Mouse (Mus musculus) c-Kit-negative CD71-positive TER-119-positive erythroid progenitor cells, embryonic 14.5 days (primary cell): ENCODE results near the gene Tbc1d9b.
"Not testable (repeated sequence)": the region's sequence is repeated elsewhere in the genome, so short reads cannot be mapped to it uniquely, and the experiment has no call there.

Experiments
- DNase-seq: peaks from one replicate; pipeline ENCODE4 v3.0.0-alpha.2; 2013; ENCODE audit warnings: low read depth, low spot score

Gene Tbc1d9b

GRCm38 (mm10) chr11:50130811-50131766, at the start of gene Tbc1d9b:
Gene Tbc1d9b, plus strand, starts transcription at chr11:50131396.
- DNase-seq: peak; percentile 84

DNA sequence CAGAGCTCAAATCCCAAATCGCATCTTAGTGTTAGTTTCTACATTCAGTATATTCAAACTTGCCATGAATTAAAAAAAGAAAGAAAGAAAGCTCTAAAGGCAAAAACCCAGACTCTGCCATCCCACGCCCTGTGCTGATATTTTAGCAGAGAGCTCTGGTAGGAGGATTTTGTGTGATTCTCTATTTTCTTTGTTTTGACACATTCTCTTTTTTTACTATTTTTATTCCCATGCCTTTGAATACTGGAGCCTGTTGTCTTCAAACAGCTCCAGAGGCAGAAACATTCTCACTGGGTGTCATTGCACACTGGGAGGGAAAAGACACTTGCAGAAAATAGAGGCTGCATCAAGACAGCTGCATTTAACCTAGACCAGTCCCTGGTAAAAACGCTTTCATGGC, 45.0 kb upstream of the Tbc1d9b start:
- no peak for DNase-seq

GRCm38 (mm10) chr11:50089840-50090239, 41.4 kb upstream of the Tbc1d9b start:
- DNase-seq: no peak

GRCm38 (mm10) chr11:50090982-50091675, 40.1 kb upstream of the Tbc1d9b start:
- no peak for DNase-seq

DNA sequence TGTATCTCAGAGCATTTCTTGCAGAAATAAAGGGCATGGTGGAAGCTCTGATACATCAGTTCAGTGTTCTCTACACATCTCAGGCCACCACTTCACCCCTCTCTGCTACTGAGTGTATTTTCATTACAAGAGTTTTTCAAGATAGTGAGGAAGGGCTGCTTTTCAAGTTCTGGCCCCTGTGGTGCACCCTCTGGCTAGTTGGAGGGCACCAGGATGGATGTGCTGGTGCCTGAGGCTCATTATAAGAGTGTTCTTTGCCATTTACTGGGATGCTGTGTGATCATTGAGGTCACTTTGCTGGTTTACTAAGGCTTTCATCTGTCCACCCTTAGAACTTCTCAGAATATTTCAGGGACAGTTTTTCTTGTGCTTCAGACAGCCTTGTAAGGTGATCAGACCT, 39.5 kb upstream of the Tbc1d9b start:
- no peak for DNase-seq

GRCm38 (mm10) chr11:50095661-50096060, 35.5 kb upstream of the Tbc1d9b start:
- no peak for DNase-seq

DNA sequence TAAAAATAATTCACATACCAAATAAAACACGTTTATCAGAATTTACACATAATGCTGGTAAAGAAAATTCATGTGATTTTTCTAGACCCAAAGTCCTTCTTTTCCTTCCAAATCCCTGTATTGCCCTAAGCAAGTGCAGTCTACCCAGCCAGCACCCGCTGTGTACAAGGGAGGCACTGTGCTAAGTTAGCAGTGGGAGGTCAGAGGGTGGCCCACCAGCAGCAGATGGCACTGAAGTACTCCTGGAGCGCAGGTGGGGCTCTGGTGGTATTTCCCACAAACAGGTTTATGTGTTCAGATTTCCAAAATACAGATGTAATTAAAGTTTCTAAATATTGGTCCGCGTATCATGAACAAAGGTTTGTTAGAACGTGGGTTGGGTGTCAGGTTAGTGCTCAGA, 34.1 kb upstream of the Tbc1d9b start:
- DNase-seq: no peak

DNA sequence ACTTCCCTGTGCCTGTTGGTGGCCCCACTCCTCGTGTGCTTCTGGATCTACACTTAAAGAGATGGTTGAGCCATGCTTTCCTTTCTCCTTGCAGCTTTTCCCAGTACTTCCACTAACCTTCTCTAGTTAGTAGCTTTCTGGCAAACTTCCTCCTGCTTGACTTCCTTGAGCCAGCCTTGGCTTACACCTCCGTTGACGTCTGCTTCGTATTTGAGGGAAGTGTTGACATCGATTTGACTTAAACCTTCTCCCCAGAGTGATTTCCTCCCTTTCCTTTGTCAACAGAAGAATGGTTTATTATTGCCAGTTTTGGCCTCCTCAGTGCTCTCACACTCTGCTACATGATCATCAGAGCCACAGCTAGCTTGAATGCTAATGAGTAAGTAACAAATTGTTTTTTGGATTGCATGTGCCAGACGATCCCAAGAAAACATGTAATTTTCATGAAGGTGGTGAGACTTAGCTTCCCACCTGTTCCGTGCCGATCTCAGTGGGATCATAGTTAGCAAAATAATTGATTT, 32.2 kb upstream of the Tbc1d9b start:
- no peak for DNase-seq

- DNase-seq: no peak
These were observed 31.5 kb upstream of the Tbc1d9b start for GRCm38 (mm10) chr11:50099692-50100091.

DNA sequence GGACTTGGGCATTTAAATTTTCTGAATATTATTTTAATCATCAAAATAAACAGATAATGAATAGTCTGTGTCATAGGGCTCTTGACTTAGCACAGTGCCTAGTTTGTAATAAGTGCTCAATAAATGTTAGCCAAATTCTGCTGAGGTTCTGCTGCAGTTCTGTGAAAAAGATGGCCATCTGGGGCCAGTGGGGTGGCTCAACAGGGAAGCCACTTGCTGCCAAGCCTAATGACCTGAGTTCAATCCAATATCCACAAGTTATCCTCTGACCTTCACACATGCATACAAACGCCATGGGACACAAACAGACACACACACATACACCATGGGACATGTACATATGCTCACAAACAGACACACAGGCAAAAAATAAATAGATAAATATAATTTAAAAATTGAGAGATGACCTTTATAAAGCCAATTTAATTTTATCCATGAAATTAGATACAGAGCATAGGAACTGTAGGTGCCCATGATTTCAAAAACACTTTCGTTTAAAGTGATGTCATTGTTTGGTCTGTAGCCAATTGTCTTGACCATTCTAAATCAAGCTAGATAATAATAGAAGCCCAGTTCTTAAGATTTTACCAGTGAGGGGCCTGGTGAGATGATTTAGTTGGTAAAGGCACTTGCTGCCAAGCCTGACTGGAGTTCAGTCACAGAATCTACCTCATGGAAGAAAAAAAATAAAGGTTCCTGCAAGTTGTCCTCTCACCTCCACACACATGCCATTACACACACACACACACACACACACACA, 30.5 kb upstream of the Tbc1d9b start:
- DNase-seq: no peak

GRCm38 (mm10) chr11:50101962-50102361, 29.2 kb upstream of the Tbc1d9b start:
- DNase-seq: not testable (repeated sequence)

GRCm38 (mm10) chr11:50104016-50104415, 27.2 kb upstream of the Tbc1d9b start:
- no peak for DNase-seq

GRCm38 (mm10) chr11:50105237-50105636, 26.0 kb upstream of the Tbc1d9b start:
- no peak for DNase-seq

DNA sequence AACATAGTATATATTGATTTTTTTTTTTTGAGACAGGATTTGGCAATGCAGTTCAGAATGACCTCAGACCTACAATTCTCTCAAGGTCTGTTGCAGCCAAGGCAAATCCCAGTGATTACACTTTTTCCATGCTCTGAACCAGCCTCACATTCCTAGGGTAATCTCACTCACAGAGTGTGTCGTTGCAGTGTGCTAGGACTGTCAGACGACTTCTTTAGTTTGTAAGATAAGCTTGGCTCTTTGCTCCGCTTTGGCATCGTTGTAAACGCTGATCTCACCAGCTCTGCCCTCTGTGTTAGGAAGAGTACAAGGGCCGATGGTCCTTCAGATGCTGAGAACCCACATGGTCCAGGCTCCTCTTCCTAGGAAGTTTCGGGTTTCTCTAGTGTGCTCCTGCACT, 25.2 kb upstream of the Tbc1d9b start:
- no peak for DNase-seq

- no peak for DNase-seq
These were observed 22.4 kb upstream of the Tbc1d9b start for GRCm38 (mm10) chr11:50108823-50109244.

DNA sequence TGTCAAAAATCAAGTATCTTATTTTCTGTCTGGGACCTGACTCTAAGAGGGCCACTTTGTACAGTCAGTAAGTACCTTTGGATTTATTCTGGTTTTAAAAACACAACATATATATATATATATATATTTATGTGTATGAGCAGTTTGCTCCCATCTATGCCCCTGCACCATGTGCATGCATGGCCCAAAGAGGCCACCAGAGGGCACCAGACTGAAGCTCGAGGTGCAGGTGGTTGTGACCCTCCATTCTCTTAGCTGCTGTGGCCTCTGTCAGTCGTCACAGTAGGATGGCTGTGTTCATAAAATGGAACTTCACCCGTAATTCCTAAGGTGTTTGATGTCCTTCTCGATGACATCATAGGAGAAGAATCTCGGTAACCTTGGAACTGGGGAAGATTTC, 16.9 kb upstream of the Tbc1d9b start:
- peak; percentile 49 for DNase-seq

DNA sequence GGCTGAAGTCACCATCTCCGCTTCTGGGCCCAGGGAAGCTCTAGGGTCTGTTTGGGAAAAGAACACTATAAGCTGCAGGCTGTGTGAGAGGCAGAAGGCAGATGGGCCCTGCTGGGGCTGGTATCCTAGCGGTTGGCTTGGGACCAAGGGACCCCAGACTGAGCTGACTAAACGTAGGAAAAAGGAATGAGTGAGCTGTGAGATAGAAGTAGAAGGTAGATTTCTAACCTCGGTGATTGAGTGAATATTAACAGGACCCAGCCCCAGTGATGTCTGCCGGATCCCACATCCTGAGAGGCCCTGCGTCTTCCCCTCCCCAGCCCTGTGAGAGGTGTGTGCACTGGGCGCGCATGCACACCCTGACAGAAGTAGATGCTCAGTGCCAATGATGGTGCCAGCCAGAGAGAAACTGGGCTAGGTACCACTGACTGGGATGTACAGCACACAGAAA, 8.5 kb upstream of the Tbc1d9b start:
- no peak for DNase-seq

DNA sequence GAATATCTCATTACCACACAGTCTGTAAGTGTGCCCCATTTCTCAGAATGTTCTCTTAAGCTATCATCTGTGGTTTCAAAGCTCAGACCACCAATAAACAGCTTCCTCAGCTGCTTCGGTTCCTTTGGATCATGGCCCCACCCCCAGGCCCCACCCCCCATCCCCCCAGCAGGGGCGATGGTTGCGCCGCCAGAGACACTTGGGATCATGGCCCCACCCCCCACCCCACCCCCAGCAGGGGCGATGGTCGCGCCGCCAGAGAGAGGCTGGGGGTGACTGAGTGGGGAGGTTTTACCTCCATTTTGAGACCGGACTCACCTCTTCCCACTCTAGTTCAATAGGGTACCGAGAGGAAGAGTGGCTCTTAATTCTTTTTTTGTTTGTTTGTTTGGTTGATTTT, 3.4 kb upstream of the Tbc1d9b start:
- no peak for DNase-seq

DNA sequence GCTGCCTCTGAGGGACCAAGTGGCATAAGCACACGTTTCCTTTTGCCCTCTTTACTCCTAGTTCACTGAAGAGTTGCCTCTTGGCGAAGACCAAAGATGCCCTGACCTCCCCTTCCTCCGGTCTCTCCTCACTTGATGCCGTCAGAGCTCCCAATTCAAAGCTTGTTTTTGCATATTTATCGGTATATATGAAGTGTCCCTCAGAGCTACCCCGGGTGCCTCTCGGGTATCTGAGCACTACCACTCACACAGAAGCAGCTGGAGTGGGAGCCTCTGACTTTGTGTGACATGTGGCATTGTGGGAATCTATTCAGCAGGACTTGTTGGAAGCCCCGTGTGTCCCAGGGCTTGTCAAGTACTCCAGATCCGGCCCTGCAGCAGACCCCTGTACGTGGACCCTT, 605 bp downstream of the Tbc1d9b start:
- DNase-seq: no peak

DNA sequence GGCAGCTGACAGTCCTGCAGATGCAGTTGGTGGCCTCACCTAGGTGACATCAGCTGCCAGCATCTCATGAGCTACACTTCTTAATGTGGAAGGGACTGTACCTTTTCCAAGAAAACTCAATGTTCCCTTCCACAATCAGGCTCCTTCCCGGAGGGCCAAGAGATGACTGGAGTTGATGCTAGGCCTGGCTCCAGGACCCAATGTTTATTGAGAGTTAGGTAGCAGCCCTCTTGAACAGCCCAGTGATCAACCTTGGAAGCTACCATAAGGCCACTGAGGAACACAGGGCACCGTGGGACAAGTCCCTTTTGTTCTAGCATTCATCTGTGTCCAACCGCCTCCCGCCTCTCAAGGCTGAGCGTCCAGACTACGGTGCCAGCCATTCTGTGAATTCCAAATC, 1.1 kb downstream of the Tbc1d9b start:
- no peak for DNase-seq

DNA sequence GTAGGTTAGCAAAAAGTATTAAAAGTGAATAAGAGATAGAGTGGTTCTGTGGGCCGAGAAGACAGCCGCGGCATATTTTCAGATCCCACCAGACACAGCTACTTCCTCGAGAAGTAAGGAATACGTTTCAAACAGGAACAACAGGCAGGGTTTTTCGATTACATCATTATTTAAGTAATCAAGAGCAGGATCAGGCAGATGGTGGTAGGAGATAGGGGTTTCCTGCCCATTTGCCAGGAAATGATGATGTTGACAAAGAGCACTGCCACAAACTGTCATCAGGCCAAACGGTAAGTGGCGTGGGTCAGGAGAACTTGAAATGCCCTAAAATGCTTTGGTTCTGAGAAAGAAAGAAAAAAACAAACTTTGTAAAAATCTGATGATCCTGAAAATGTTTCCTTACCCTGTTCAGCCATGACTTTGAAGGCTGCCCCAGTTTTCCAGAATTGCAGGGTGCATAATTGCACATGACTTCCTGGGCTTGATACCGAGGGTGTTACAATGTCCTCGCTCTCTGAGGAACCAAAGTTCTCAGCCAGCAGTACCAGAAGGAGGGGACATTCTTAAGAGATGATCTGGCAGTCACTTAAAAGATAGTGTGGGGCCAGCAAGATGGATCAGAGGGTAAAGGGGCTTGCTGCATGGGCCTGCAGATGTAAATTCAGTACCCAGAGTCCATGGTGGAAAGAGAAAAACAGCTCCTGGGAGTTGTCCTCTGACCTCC, 3.1 kb downstream of the Tbc1d9b start:
- DNase-seq: no peak
